Mouse (Mus musculus): Measurements from ENCODE around the gene Dmrtb1. TPM values are rescaled to one million over a fixed set of nuclear protein-coding genes. Genes with fewer than 3 reads are reported as not detected.

Dmrtb1 gene
- polyA plus RNA-seq, 1 experiment from 2014 or later: 10.9 TPM

DNA sequence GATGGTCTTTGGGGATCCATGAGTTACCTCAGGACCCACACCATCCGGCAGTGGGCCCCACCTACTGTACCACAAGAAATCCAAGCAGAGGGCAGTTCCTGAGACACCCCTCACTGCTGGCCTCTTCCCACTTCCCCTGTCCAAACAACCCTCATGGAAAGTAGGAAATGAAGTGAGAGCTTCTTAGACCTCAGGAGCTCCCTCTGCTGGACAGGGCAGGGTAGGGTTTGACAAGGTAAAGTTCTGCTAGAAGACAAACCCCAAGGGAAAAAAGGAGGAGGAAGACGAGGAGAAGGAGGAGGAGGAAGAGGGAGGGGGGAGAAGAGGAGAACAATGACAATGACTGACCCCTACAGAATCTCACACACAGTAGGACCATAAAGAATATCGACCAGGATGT lies 46.4 kb downstream of the Dmrtb1 start:
- Histone ChIP-seq H3K4me1 (ENCODE audit: control insufficient read depth, insufficient read depth, low read depth, low read length) (no peaks in the 10 kb centered on the region), H3K27ac (ENCODE audit: low read depth, low read length) (no peak overlapping the region), H3K4me2 (ENCODE audit: low read length) (no peak overlapping the region), H3K9ac (ENCODE audit: low read depth, low read length) (no peak overlapping the region), H3K36me3 (ENCODE audit: control insufficient read depth, insufficient read depth, low read length) (no peaks in the 10 kb centered on the region), H3K27me3 (replicated peaks; ENCODE audit: control insufficient read depth, insufficient read depth, low read length) (no peaks in the 10 kb centered on the region), H3K4me3 (ENCODE audit: low read length) (no peak overlapping the region), H3K9me3 (ENCODE audit: control insufficient read depth, low read length) (no peaks in the 10 kb centered on the region)
- no peak for ATAC-seq
- 64% methylated on average over 3 of the region's 3 CpGs for WGBS

GRCm38 (mm10) chr4:107636099-107636498 lies 47.9 kb downstream of the Dmrtb1 start:
- no peaks in the 10 kb centered on the region for H3K27me3 ChIP-seq (replicated peaks; ENCODE audit: control insufficient read depth, insufficient read depth, low read length)
- no peak for ATAC-seq
- H3K4me2 ChIP-seq (ENCODE audit: low read length): no peak overlapping the region
- H3K4me3 ChIP-seq (ENCODE audit: low read length): no peak overlapping the region
- H3K9ac ChIP-seq (ENCODE audit: low read depth, low read length): no peak overlapping the region
- 87% methylated on average over 6 of the region's 6 CpGs for WGBS
- no peaks in the 10 kb centered on the region for H3K4me1 ChIP-seq (ENCODE audit: control insufficient read depth, insufficient read depth, low read depth, low read length)
- H3K27ac ChIP-seq (ENCODE audit: low read depth, low read length): no peak overlapping the region
- H3K9me3 ChIP-seq (ENCODE audit: control insufficient read depth, low read length): no peaks in the 10 kb centered on the region
- H3K36me3 ChIP-seq (ENCODE audit: control insufficient read depth, insufficient read depth, low read length): no peaks in the 10 kb centered on the region

GRCm38 (mm10) chr4:107634631-107635030 lies 49.4 kb downstream of the Dmrtb1 start:
- Histone ChIP-seq H3K27me3 (replicated peaks; ENCODE audit: control insufficient read depth, insufficient read depth, low read length) (no peaks in the 10 kb centered on the region), H3K4me3 (ENCODE audit: low read length) (no peak overlapping the region), H3K36me3 (ENCODE audit: control insufficient read depth, insufficient read depth, low read length) (no peaks in the 10 kb centered on the region), H3K9ac (ENCODE audit: low read depth, low read length) (no peak overlapping the region), H3K4me1 (ENCODE audit: control insufficient read depth, insufficient read depth, low read depth, low read length) (no peaks in the 10 kb centered on the region), H3K4me2 (ENCODE audit: low read length) (no peak overlapping the region), H3K27ac (ENCODE audit: low read depth, low read length) (no peak overlapping the region), H3K9me3 (ENCODE audit: control insufficient read depth, low read length) (no peaks in the 10 kb centered on the region)
- no peak for ATAC-seq
- 77% methylated on average over 6 of the region's 6 CpGs for WGBS

- Histone ChIP-seq H3K9me3 (ENCODE audit: control insufficient read depth, low read length) (no peaks in the 10 kb centered on the region), H3K4me2 (ENCODE audit: low read length) (no peak overlapping the region), H3K36me3 (ENCODE audit: control insufficient read depth, insufficient read depth, low read length) (no peaks in the 10 kb centered on the region), H3K27ac (ENCODE audit: low read depth, low read length) (no peak overlapping the region), H3K4me1 (ENCODE audit: control insufficient read depth, insufficient read depth, low read depth, low read length) (peaks cover under 1% of the 10 kb centered on the region; the same call in 1 of the 2 replicates), H3K27me3 (replicated peaks; ENCODE audit: control insufficient read depth, insufficient read depth, low read length) (no peaks in the 10 kb centered on the region), H3K9ac (ENCODE audit: low read depth, low read length) (no peak overlapping the region), H3K4me3 (ENCODE audit: low read length) (no peak overlapping the region)
- WGBS: 46% methylated on average over 17 of the region's 17 CpGs
- no peak for ATAC-seq
Measured at GRCm38 (mm10) chr4:107628921-107629411, 55.1 kb downstream of the Dmrtb1 start.

- H3K36me3 ChIP-seq (ENCODE audit: control insufficient read depth, insufficient read depth, low read length): no peaks in the 10 kb centered on the region
- no peak overlapping the region for H3K27ac ChIP-seq (ENCODE audit: low read depth, low read length)
- no peaks in the 10 kb centered on the region for H3K9me3 ChIP-seq (ENCODE audit: control insufficient read depth, low read length)
- H3K4me2 ChIP-seq (ENCODE audit: low read length): no peak overlapping the region
- H3K4me1 ChIP-seq (ENCODE audit: control insufficient read depth, insufficient read depth, low read depth, low read length): peaks cover 4% of the 10 kb centered on the region; the same call in 1 of the 2 replicates
- H3K4me3 ChIP-seq (ENCODE audit: low read length): no peak overlapping the region
- 59% methylated on average over 4 of the region's 4 CpGs for WGBS
- no peak overlapping the region for H3K9ac ChIP-seq (ENCODE audit: low read depth, low read length)
- no peak; the same call in 1 of the 2 replicates for ATAC-seq
- no peaks in the 10 kb centered on the region for H3K27me3 ChIP-seq (replicated peaks; ENCODE audit: control insufficient read depth, insufficient read depth, low read length)
Measured at GRCm38 (mm10) chr4:107628226-107628625, 55.8 kb downstream of the Dmrtb1 start.

Small RNAs within 50 kb of the gene (microRNA-seq; reads per million reads assigned to microRNA genes)
- not detected for gene Gm25123

Other genes starting within 250 kb of the Dmrtb1 start
- 1.3 and 2.4 TPM in 2 replicates for gene Glis1, start 249.6 kb downstream of the Dmrtb1 start, polyA plus RNA-seq (2015; fragmentation: Nextera tagmentation; extraction: Ambion mirVana)
- gene Lrp8, start 118.0 kb upstream of the Dmrtb1 start, polyA plus RNA-seq (2015; fragmentation: Nextera tagmentation; extraction: Ambion mirVana): 23.8 and 34.7 TPM in 2 replicates
- gene Magoh, start 195.5 kb upstream of the Dmrtb1 start, polyA plus RNA-seq (2015; fragmentation: Nextera tagmentation; extraction: Ambion mirVana): 87.7 and 88.8 TPM in 2 replicates
- 95.5 and 98.6 TPM in 2 replicates for gene 0610037L13Rik, start 205.6 kb upstream of the Dmrtb1 start, polyA plus RNA-seq (2015; fragmentation: Nextera tagmentation; extraction: Ambion mirVana)
- gene Cpt2, start 239.4 kb upstream of the Dmrtb1 start, polyA plus RNA-seq (2015; fragmentation: Nextera tagmentation; extraction: Ambion mirVana): 16.3 and 19.1 TPM in 2 replicates